Mouse (Mus musculus) hindbrain, embryonic 16.5 days (tissue): ENCODE measurements around the gene Vmn2r5. TPM values are rescaled to one million over a fixed set of nuclear protein-coding genes. Genes with fewer than 3 reads are reported as not detected.
"Not testable (repeated sequence)": the region's sequence is repeated elsewhere in the genome, so short reads cannot be mapped to it uniquely, and the experiment has no call there.

Source experiments
- ATAC-seq: fragments of 200-750 bp; cut with Nextera tagmentation; 2 replicates; pipeline ENCODE4 v1.8.0; 2017; ENCODE audit warnings: moderate TSS enrichment, moderate library complexity
- H3K27ac ChIP-seq: fragments of 300-500 bp; sonication (generic); 2 replicates; pipeline ENCODE4 v1.5.1; 2014; ENCODE audit warnings: low read depth, mild to moderate bottlenecking, control low read depth, low read length, moderate library complexity
- H3K27me3 ChIP-seq: fragments of 300-500 bp; sonication (generic); replicated peaks from 2 replicates; pipeline ENCODE4 v1.6.1; 2014; ENCODE audit warnings: low read length; ENCODE audit not compliant: control insufficient read depth, insufficient read depth
- H3K36me3 ChIP-seq: fragments of 300-500 bp; sonication (generic); 2 replicates; pipeline ENCODE4 v1.6.1; 2014; ENCODE audit warnings: mild to moderate bottlenecking, low read length, moderate library complexity, mixed read lengths; ENCODE audit not compliant: control insufficient read depth, insufficient read depth
- H3K4me1 ChIP-seq: fragments of 300-500 bp; sonication (generic); 2 replicates; pipeline ENCODE4 v1.6.1; 2014; ENCODE audit warnings: low read depth, low read length; ENCODE audit not compliant: control insufficient read depth, insufficient read depth
- H3K4me2 ChIP-seq: fragments of 300-500 bp; sonication (generic); 2 replicates; pipeline ENCODE4 v1.6.1; 2014; ENCODE audit warnings: mild to moderate bottlenecking, low read length, control low read depth, moderate library complexity
- H3K4me3 ChIP-seq: fragments of 300-500 bp; sonication (generic); 2 replicates; pipeline ENCODE4 v1.5.1; 2014; ENCODE audit warnings: mild to moderate bottlenecking, low read length, control low read depth, moderate library complexity
- H3K9ac ChIP-seq: fragments of 300-500 bp; sonication (generic); 2 replicates; pipeline ENCODE4 v1.6.1; 2014; ENCODE audit warnings: low read depth, mild to moderate bottlenecking, control low read depth, low read length, moderate library complexity
- H3K9me3 ChIP-seq: fragments of 300-500 bp; sonication (generic); 2 replicates; pipeline ENCODE4 v1.6.1; 2014; ENCODE audit warnings: mild to moderate bottlenecking, low read length, moderate library complexity; ENCODE audit not compliant: control insufficient read depth
- WGBS: fragments of 180-500 bp; shearing (Covaris S2); extraction: QIAGEN DNeasy Blood & Tissue Kit; methylation state at CpG from one replicate; pipeline ENCODE4 v1.1.7; 2014; 5-methylcytosine and 5-hydroxymethylcytosine counted together
- polyA plus RNA-seq: library from polyadenylated mRNA; unstranded; fragments of >200 nt; fragmentation: Nextera tagmentation; extraction: Ambion mirVana; gene quantifications from 2 replicates; pipeline ENCODE4 v1.2.1, GENCODE M21; 2015

The Vmn2r5 gene
- polyA plus RNA-seq = not detected in 2 replicates

- not testable (repeated sequence) for H3K36me3 ChIP-seq, ATAC-seq, H3K4me1 ChIP-seq, H3K9ac ChIP-seq, H3K9me3 ChIP-seq, H3K27me3 ChIP-seq, H3K4me3 ChIP-seq, H3K27ac ChIP-seq, H3K4me2 ChIP-seq
- no CpG with 5 or more reads among the region's 2 CpGs for WGBS
Measured at GRCm38 (mm10) chr3:64509742-64510141, at the start of gene Vmn2r5. Gene Vmn2r5 (minus strand): TSS chr3:64509842.

- not testable (repeated sequence) for H3K9ac ChIP-seq, H3K36me3 ChIP-seq, H3K4me2 ChIP-seq, H3K4me3 ChIP-seq, ATAC-seq, H3K27ac ChIP-seq, H3K27me3 ChIP-seq, H3K4me1 ChIP-seq, H3K9me3 ChIP-seq
- WGBS = 78% methylated on average over 1 of the region's 1 CpGs
Measured at GRCm38 (mm10) chr3:64523585-64523984, 13.9 kb upstream of the Vmn2r5 start.

Other genes with a start within 250 kb of the Vmn2r5 start
- gene Vmn2r3, start 220.1 kb downstream of the Vmn2r5 start, polyA plus RNA-seq = 0.03 TPM in 1 of 2 replicates, not detected in the other
- gene Vmn2r4, start 94.5 kb downstream of the Vmn2r5 start, polyA plus RNA-seq = not detected in 2 replicates
- gene Vmn2r6, start 56.0 kb upstream of the Vmn2r5 start, polyA plus RNA-seq = not detected in 2 replicates